Mouse (Mus musculus) lung, postnatal 0 days (tissue): ENCODE results near the gene Gadd45gip1. TPM values are rescaled to one million over a fixed set of nuclear protein-coding genes. Genes with fewer than 3 reads are reported as not detected.
A peak's percentile ranks its signal among the peaks of the same experiment; 100 is the strongest.
"Not testable (repeated sequence)": the region's sequence is repeated elsewhere in the genome, so short reads cannot be mapped to it uniquely, and the experiment has no call there.

Experiments used
- ATAC-seq: fragments of 200-750 bp; cut with Nextera tagmentation; 2 replicates; pipeline ENCODE4 v1.8.0; 2017; ENCODE audit warnings: moderate library complexity
- DNase-seq: peaks from one replicate; pipeline ENCODE4 v3.0.0-alpha.2; 2016; ENCODE audit warnings: low spot score
- H3K27ac ChIP-seq: fragments of 300-500 bp; sonication (generic); 2 replicates; pipeline ENCODE4 v1.5.1; 2014; ENCODE audit warnings: antibody characterized with exemption, mild to moderate bottlenecking, low read length, mixed read lengths
- H3K27me3 ChIP-seq: fragments of 300-500 bp; sonication (generic); replicated peaks from 2 replicates; pipeline ENCODE4 v1.6.1; 2014; ENCODE audit warnings: low read length, mixed read lengths; ENCODE audit not compliant: insufficient read depth
- H3K36me3 ChIP-seq: fragments of 300-500 bp; sonication (generic); 2 replicates; pipeline ENCODE4 v1.6.1; 2014; ENCODE audit warnings: low read length, mixed read lengths; ENCODE audit not compliant: insufficient read depth
- H3K4me1 ChIP-seq: fragments of 300-500 bp; sonication (generic); 2 replicates; pipeline ENCODE4 v1.6.1; 2014; ENCODE audit warnings: antibody characterized with exemption, low read depth, low read length, mixed read lengths; ENCODE audit not compliant: insufficient read depth
- H3K4me2 ChIP-seq: fragments of 300-500 bp; sonication (generic); replicated peaks from 2 replicates; pipeline ENCODE4 v1.6.1; 2014; ENCODE audit warnings: low read depth, mild to moderate bottlenecking, low read length, moderate library complexity, mixed read lengths
- H3K4me3 ChIP-seq: fragments of 300-500 bp; sonication (generic); 2 replicates; pipeline ENCODE4 v1.5.1; 2014; ENCODE audit warnings: low read depth, low read length
- H3K9ac ChIP-seq: fragments of 300-500 bp; sonication (generic); replicated peaks from 2 replicates; pipeline ENCODE4 v1.6.1; 2014; ENCODE audit warnings: low read depth, mild to moderate bottlenecking
- H3K9me3 ChIP-seq: fragments of 300-500 bp; sonication (generic); 2 replicates; pipeline ENCODE4 v1.6.1; 2016; ENCODE audit warnings: low read length, mixed read lengths
- CTCF ChIP-seq: IDR thresholded peaks from 2 replicates; pipeline ENCODE4 v1.5.1; 2016; ENCODE audit warnings: antibody characterized with exemption, mild to moderate bottlenecking
- EP300 ChIP-seq: IDR thresholded peaks from 2 replicates; pipeline ENCODE4 v1.6.1; 2016; ENCODE audit warnings: antibody characterized with exemption, mild to moderate bottlenecking, control low read depth
- WGBS: fragments of 180-500 bp; shearing (Covaris S2); extraction: QIAGEN DNeasy Blood & Tissue Kit; methylation state at CpG from one replicate; pipeline ENCODE4 v1.1.7; 2014; 5-methylcytosine and 5-hydroxymethylcytosine counted together
- polyA plus RNA-seq: library from polyadenylated mRNA; unstranded; fragments of >200 nt; fragmentation: Nextera tagmentation; extraction: Ambion mirVana; gene quantifications from 2 replicates; pipeline ENCODE4 v1.2.1, GENCODE M21; 2015

Gene Gadd45gip1
- polyA plus RNA-seq, 1 experiment from 2014 or later: 24.8 TPM

DNA sequence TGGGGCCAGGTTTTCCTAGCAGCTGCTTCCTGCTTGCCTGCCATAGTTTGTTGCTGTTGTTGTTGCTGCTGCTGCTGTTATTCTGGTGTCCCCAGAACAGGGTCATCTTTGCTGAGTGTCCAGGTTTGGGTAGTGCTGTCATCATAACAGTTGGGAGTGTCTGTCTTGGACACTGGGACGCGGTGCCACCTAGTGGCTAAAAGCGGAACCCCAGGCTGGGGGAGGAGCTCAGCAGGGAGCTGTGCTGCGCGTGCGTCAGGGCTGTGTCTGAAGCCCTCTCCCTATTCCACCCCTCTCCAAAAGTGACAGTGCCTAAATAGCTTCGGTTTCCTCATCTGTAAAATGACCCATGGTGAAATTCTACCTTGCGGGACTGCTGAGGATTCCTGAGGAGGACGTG, 15.8 kb upstream of the Gadd45gip1 start:
- Histone ChIP-seq H3K27ac (no peak overlapping the region), H3K4me1 (peaks cover 3% of the 10 kb centered on the region; the same call in 1 of the 2 replicates), H3K9ac (no peak overlapping the region), H3K9me3 (no peaks in the 10 kb centered on the region), H3K4me3 (no peak overlapping the region), H3K4me2 (no peak overlapping the region), H3K27me3 (no peaks in the 10 kb centered on the region), H3K36me3 (no peaks in the 10 kb centered on the region)
- peak; percentile 99 for TF ChIP-seq CTCF
- no peak for TF ChIP-seq EP300
- DNase-seq (peak; percentile 94), ATAC-seq (peak; percentile 79)
- 7% methylated on average over 9 of the region's 9 CpGs for WGBS

DNA sequence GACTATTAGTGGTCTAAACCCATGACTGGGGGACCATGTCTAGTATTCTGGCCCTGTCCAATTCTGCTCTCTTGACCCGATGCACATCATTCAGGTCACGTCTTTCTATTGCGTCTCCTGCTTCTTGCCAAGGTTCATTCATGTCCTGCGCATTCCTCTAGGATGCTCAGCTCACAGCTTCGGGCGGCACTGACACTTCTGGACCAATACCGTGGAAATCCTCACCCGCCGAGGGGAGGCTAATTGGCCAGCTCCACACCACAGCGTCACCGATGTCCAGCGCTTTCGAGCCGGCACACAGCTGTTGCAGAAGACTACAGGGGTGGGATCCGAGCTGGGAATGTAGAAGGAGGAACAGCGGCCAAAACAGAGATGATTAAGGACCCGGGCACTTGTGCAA, 15.2 kb upstream of the Gadd45gip1 start:
- Histone ChIP-seq H3K4me3 (no peak overlapping the region), H3K4me2 (no peak overlapping the region), H3K9ac (no peak overlapping the region), H3K9me3 (no peaks in the 10 kb centered on the region), H3K36me3 (no peaks in the 10 kb centered on the region), H3K4me1 (peaks cover 3% of the 10 kb centered on the region; the same call in 1 of the 2 replicates), H3K27ac (no peak overlapping the region), H3K27me3 (no peaks in the 10 kb centered on the region)
- DNase-seq (no peak), ATAC-seq (no peak)
- WGBS: 71% methylated on average over 17 of the region's 17 CpGs
- TF ChIP-seq CTCF (no peak), EP300 (no peak)

DNA sequence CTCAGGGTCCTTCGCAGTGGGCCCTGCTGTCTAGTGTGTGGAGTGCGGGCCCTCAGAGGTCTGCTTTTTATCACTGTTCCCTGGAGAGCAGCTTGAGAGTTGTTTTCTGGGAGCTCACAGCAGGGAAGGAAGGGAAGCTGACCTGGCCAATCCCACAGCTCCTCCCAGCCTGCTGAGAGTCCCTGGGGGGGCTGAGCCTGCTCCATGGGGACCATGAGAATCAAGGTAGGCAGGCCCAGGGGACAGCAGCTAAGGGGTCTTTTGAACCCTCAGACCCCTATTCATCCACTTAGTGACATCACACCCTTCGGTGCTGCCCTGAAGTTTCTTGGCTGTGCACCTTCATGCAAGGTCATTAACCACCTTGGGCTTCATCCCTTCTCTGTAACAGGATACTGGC, 8.6 kb upstream of the Gadd45gip1 start, which contains the start of gene Dand5:
TSS of gene Dand5 (minus strand) at position 101 of the 400 bp plus-strand sequence.
- no peak within 1 kb of the TSS for H3K4me3 ChIP-seq
- no peak within 1 kb of the TSS for H3K9ac ChIP-seq
- no peak within 1 kb of the TSS for H3K27ac ChIP-seq
- no peak within 1 kb of the TSS for H3K4me2 ChIP-seq
- H3K4me1 ChIP-seq: no peaks in the 10 kb centered on the region
- H3K27me3 ChIP-seq: no peaks in the 10 kb centered on the region
- no peaks in the 10 kb centered on the region for H3K9me3 ChIP-seq
- DNase-seq: no peak
- no peak for ATAC-seq
- WGBS: 48% methylated on average over 3 of the region's 3 CpGs
- H3K36me3 ChIP-seq: no peaks in the 10 kb centered on the region
- no peak for TF ChIP-seq EP300

DNA sequence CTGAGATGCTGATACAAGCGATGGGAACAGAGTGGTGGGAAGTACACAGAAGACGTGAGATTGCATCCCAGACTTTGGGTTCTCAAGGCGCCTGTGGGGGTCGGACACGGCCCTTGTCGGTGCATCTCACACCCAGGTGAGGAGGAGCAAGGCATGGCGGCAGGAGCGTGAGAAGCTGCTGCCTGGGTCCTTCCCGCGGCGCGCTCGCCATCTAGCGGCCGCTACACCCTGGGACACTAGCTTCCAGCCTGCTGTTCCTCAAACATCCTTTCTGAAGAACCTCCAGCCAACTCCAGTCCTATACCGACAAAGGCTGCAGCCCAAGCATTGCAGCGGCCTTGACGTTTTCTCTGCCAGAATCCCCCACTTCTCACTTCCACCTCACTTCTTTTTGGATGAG, 7.7 kb upstream of the Gadd45gip1 start:
- 0% methylated on average over 15 of the region's 18 CpGs for WGBS
- no peaks in the 10 kb centered on the region for H3K9me3 ChIP-seq
- H3K4me1 ChIP-seq: no peaks in the 10 kb centered on the region
- no peak overlapping the region for H3K27ac ChIP-seq
- H3K4me2 ChIP-seq: no peak overlapping the region
- peak; percentile 86 for ATAC-seq
- no peaks in the 10 kb centered on the region for H3K27me3 ChIP-seq
- DNase-seq: peak; percentile 83
- H3K4me3 ChIP-seq: no peak overlapping the region
- no peak for TF ChIP-seq EP300
- TF ChIP-seq CTCF: peak; percentile 89
- no peak overlapping the region for H3K9ac ChIP-seq
- no peaks in the 10 kb centered on the region for H3K36me3 ChIP-seq

DNA sequence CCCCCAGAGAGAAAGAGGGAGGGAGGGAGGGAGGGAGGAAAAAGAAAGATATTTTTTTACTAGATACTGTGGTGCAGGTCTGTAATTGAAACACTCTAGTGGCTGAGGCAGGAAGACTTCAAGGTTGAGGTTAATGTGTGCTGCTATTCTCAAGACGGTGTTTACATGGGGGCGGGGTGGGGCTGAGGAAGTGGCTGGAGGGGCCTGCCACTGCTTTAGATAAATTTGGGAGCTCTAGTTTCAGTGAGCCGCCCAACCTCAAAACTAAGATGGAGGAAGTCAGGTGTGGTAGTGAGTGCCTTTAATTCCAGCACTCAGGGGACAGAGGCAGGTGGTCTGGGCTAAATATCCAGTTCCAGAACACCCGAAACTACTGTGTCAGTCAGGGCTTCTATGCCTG, 5.7 kb upstream of the Gadd45gip1 start:
- no peak overlapping the region for H3K27ac ChIP-seq
- 41% methylated on average over 4 of the region's 4 CpGs for WGBS
- H3K9ac ChIP-seq: no peak overlapping the region
- H3K4me2 ChIP-seq: no peak overlapping the region
- no peak for DNase-seq
- no peaks in the 10 kb centered on the region for H3K36me3 ChIP-seq
- no peak overlapping the region for H3K4me3 ChIP-seq
- TF ChIP-seq EP300 (no peak), CTCF (no peak)
- H3K27me3 ChIP-seq: no peaks in the 10 kb centered on the region
- no peaks in the 10 kb centered on the region for H3K4me1 ChIP-seq
- ATAC-seq: no peak
- no peaks in the 10 kb centered on the region for H3K9me3 ChIP-seq

DNA sequence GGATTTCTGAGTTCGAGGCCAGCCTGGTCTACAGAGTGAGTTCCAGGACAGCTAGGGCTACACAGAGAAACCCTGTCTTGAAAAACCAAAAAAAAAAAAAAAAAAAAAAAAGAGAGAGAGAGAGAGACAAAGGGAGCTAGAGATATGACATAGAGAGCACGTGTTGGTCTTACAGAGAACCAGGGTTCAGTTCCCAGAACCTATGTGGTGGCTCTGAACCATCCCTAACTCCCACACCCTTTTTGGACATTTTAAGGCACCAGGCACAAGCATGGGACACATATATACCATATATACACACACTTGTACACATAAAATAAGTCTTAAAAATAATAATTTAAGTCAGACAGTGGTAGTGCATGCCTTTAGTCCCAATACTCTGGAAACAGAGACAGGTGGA, 4.8 kb upstream of the Gadd45gip1 start:
- H3K4me1 ChIP-seq, DNase-seq, H3K4me2 ChIP-seq, H3K9me3 ChIP-seq, H3K9ac ChIP-seq, ATAC-seq, H3K27me3 ChIP-seq, H3K4me3 ChIP-seq, H3K27ac ChIP-seq, H3K36me3 ChIP-seq: not testable (repeated sequence)
- WGBS: 86% methylated on average over 2 of the region's 2 CpGs
